Mouse (Mus musculus) activated CD4-positive, CD25-positive, alpha-beta regulatory T cell, adult 4 months (primary cell): Measurements from ENCODE around the gene Dhrs7. TPM values are rescaled to one million over a fixed set of nuclear protein-coding genes. Genes with fewer than 3 reads are reported as not detected.

Experiments used
- ATAC-seq: one replicate; pipeline ENCODE4 v1.8.0; 2017
- polyA plus RNA-seq, 2 experiments: library from polyadenylated mRNA; unstranded; fragments of 100-300 nt; shearing (Covaris generic); gene quantifications; one replicate each; pipeline ENCODE4 v1.2.1; 2017

Dhrs7 gene
- polyA plus RNA-seq, 2 experiments from 2014 or later: 87.4 to 88.7 TPM

DNA sequence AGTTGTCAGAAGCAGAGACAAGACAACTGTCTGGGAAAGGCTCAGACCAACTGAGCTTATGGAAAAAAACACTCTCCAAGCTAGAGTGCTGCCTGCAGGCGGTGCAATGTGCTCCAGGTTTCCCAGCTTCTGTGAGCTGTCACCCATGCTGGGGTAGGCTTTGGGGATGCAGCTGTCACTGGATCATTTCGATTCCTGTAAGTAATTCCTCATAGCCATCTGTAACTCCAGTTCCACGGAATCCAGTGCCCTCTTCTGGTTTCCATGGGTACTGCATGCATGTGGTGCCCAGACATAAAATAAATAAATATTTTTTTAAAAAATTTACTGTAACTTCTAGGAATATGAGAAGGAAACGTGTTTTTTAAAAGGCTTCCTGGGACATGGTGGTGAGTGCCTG is 10.0 kb downstream of the Dhrs7 start:
- no peak for ATAC-seq

DNA sequence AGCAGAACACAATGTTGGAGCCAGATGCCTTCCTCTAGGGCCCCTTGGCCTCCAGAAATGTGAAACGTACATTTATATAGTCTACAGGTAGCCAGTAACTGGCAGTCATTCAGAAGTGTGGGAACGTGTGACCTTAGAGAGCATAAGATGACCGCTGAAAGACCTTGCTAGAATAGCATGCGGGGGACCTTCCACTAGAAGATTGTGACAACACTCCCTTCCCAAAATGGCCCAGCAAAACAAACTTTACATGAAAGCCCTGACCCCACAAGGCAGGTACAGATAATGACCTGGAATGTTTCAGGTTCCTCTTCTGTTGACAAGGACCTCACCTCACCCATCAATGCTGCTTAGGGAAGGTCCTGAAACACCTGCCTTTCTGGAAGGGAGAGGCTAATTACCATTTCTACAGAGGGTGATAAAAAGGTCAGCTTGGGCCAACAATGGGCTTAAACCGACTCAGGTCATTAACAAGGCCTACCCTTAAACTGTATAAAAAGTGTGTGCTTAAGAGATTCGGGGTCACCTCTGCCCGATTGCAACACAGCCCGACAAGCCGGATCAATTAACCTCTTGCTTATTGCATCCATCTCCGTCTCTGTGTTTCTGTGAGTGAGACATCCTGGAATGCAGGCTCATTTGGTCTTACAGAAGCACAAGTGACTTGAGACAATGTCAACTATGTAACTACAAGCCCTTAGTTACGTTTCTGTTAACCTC is 14.9 kb downstream of the Dhrs7 start, which contains the start of gene Gm4756:
TSS of gene Gm4756 (minus strand) at position 51 of the 720 bp plus-strand sequence.
- no peak for ATAC-seq

DNA sequence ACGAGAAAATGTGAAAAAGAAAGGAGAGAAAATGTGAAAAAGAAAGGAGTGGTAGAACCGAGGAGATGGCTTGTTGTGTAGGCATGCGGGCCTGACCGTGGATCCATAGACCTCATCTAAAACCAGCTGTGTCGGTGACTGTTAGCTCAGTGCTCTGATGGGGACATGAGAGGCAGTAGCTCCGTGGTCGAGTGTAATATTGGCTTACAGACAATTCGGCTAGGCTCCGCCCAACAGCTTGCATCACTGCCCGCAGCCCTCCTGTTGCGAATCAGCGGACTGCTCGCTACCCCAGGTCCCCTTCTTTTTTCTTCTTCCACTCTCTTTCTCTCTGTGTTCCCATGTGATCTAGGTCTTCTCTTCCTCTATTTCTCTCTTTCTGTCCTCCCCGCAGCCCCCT is 15.8 kb downstream of the Dhrs7 start:
- no peak for ATAC-seq

DNA sequence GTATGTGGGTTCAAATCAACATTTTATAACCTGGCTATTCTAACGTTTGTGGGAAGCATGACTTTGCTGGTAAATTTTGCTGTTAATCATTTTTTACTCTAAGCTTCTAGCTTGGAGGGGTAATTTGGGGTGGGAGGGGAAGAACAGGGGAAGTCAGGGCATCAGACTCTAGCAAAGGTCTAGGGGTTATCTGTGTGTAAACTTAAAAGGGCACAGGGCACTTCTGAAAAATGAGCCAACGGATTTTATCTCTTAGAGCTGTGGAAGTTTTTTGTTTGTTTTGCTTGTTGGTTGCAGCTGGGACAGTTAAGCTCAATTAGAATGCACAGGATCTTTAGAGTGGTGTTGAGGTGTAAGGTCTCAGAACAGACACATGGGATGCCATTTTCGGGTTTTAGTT is 26.7 kb downstream of the Dhrs7 start:
- no peak for ATAC-seq

DNA sequence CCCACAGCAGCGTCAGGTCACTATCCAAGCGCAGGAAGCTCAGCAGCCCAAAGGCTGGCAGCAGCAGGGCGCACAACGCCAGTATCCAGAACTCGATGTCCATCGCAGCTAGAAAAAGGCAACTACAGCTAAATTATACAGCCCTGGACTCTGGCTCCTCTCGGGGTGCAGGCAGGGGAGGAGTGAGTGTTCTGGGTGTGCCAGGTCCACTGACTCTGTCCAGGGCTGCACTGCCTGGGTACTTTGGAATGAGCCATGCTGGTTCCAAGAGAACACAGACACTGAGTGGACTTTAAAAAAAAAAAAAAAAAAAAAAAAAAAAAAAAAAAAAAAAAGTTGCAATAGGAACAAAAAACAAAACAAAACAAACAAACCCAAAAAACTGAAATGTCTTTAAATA is 36.0 kb downstream of the Dhrs7 start:
- ATAC-seq: no peak

DNA sequence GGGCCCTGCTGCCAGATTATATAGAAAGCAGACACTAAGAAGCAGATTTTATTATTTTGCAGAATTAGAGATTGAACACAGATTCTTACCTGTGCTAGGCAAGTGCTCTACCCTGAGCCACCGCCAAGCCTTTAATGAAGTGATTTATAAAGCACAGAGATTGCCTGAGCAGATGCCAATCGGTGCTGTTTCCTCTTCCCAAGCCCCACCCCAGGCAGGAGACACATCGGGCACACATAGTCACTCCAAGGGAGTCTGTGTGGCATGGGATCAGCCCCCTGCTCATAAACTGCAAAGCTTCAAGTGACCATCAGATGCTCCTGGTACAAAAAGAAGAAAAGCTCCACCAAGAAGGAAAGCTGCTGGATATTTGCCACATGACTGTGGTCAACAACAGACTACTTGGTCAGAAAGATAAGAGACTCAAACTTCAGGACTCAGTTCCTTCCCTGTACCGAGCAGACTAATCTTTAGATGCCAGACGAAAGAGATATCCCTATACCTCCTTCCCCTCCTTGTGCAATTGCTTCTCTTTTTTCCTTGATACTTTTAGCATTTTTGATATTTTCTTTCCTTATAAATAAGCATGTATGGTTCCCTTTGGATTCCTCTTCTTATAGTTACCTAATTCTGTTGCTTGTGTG is 41.7 kb downstream of the Dhrs7 start:
- ATAC-seq: no peak

DNA sequence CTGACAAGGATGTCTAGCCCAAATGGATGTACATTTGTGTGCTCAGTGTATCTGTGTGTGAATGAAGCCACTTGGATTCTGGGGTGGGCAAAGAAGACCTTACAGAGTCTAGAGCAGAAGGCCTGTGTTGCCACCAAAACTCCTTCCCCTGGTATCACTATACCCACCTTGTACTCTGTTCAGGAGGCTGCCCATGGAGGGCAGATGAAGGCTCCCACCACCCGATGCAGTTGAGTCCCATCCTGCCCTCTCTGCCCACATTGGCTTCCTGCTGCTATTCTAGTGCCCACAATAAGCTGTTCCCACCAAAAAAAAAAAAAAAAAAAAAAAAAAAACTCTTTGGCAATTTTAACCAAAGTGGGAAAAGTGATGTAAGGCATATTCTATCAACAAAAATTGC is 43.3 kb downstream of the Dhrs7 start:
- ATAC-seq: no peak

DNA sequence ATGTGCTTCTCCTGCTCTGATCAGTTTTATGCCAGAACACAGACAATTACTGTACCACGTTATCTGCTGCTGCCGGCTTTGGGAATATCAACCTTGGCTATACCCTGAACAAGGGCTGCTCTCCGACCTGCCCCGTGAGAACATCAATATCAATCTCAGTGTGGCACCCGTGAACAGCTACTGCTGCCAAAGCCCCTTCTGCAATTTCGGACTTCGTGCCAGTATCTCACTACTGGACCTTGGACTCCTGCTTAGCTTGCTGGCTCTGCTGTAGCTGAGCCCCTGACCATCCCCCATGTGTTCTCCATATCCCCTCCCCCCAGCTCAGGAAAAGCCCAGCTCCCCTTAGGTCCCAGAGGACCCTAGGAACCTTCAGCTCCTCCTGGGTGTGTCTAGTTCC is 43.9 kb downstream of the Dhrs7 start:
- no peak for ATAC-seq

DNA sequence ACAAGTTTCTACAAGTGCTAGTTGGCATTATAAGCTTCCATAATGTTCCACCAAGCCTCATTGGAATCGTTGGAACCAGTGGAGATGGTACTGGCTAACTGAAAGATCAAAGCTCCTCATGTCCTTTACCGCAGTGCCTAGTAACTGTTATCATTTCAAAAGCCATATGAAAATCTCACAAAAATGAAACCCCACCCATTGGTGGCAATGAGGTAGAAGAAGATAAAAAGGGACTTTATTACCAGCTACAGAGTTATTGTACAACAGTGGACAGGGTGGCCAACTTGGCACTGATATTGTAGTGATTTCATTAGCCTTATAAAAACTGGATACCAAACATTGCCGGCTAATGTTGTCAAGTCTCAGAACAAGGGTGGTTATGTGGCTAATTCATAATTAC is 52.7 kb downstream of the Dhrs7 start:
- no peak for ATAC-seq

Other genes with a start within 250 kb of the Dhrs7 start
- not detected for gene Lrrc9, start 223.0 kb downstream of the Dhrs7 start, polyA plus RNA-seq
- gene Pcnx4, start 128.5 kb downstream of the Dhrs7 start, polyA plus RNA-seq: 1 to 10 TPM; 3.6 to 3.7 TPM
- gene Gm4756, start 15.2 kb downstream of the Dhrs7 start, polyA plus RNA-seq: not detected
- gene Ppm1a, start 92.5 kb upstream of the Dhrs7 start, polyA plus RNA-seq: 10 to 100 TPM; 18.6 to 31.9 TPM